10 mouse cellular contexts compared by ENCODE assay signal in the genomic region with DNA sequence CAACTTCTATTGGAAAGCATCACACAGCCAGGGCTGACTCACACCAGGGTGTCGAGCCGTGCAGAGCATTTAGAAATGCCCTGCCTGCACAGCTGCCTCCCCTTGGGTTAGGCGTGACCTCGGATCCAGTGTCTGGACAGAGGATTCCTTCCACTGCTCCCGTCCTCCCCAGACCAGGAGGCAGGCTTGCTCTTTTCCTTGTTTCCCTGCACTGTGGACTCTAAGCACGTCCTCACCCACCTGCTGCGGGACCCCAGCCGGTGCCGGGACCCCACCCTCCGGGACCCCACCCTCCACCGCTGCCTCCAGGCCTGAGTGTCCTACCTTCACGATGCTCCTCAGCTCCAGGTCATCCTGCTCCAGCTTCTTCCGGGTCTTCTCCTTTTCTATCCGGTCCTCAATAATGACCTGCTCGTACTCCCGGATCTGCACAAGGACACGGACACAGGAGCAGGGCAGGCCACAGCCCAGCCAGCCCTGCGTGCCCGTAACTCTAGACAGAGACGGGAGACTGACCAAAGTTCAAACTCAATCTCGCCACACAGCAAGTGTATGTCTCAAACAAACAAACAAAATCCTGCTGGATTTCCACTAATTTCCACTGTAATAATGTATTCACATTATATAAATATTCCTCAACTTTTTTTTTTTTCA. TPM values are rescaled to one million over a fixed set of nuclear protein-coding genes. Genes with fewer than 3 reads are reported as not detected.
DNase-seq lines count a peak whose midpoint lies in the region; ATAC-seq and TF ChIP-seq lines count a peak whose summit lies in the region.
"Had no signal": no experiment of that assay in that cellular context is flagged by ENCODE, and none has a peak within 500 bp of the region (broad histone marks: within the 10 kb centered on the region; RNA-seq: fewer than 3 reads in every experiment).

No protein-coding gene starts in this region.

- whole genome bisulfite sequencing in stomach, postnatal 0 days: 59% methylated on average over 21 of the region's 21 CpGs
- 73% methylated on average over 21 of the region's 21 CpGs for WGBS in midbrain, postnatal 0 days

- peak overlapping the region; percentile 35; the same call in 1 of the 2 replicates for H3K9ac ChIP-seq in stomach, postnatal 0 days (ENCODE audit: low read length)
- H3K9ac ChIP-seq in midbrain, postnatal 0 days (replicated peaks; ENCODE audit: low read length, poor library complexity, severe bottlenecking): no peak overlapping the region

- peak; percentile 9 for DNase-seq in ovary, adult 18-20 months (ENCODE audit: low spot score)
- DNase-seq in ovary, postnatal 14 days (ENCODE audit: low spot score): no peak
- peak; percentile 61 for DNase-seq in adrenal gland, postnatal 25 days
- peak; percentile 85 for DNase-seq in kidney, adult 9 months
- DNase-seq in stomach, postnatal 0 days (ENCODE audit: low spot score): peak; percentile 29
- DNase-seq in frontal cortex, adult 2 months (ENCODE audit: extremely low spot score in 1 of 2, low spot score in 1 of 2): no peak
- no peak for DNase-seq in midbrain, postnatal 0 days (ENCODE audit: low spot score)
- no peak for DNase-seq in layer of hippocampus, adult 2 months (ENCODE audit: low spot score in 2 of 2)
- DNase-seq: cerebellum, postnatal 10 days; retina, postnatal 1 day had no signal

- H3K4me1 ChIP-seq in stomach, postnatal 0 days (replicated peaks; ENCODE audit: control insufficient read depth, insufficient read depth): no peaks in the 10 kb centered on the region
- no peaks in the 10 kb centered on the region for H3K4me1 ChIP-seq in midbrain, postnatal 0 days (ENCODE audit: insufficient read depth, low read length)

- no peak overlapping the region for H3K4me3 ChIP-seq in stomach, postnatal 0 days (ENCODE audit: low read depth, low read length)
- no peak overlapping the region for H3K4me3 ChIP-seq in midbrain, postnatal 0 days (ENCODE audit: low read depth, low read length)
- no peak overlapping the region for H3K4me3 ChIP-seq in layer of hippocampus, adult 2 months

- no peak overlapping the region for H3K27ac ChIP-seq in stomach, postnatal 0 days (replicated peaks)
- H3K27ac ChIP-seq in midbrain, postnatal 0 days (ENCODE audit: low read depth, low read length): no peak overlapping the region
- H3K27ac ChIP-seq in layer of hippocampus, adult 2 months: no peak overlapping the region

- no peaks in the 10 kb centered on the region for H3K9me3 ChIP-seq in stomach, postnatal 0 days (ENCODE audit: control insufficient read depth, low read length)
- no peaks in the 10 kb centered on the region for H3K9me3 ChIP-seq in midbrain, postnatal 0 days (ENCODE audit: low read length)

- no peaks in the 10 kb centered on the region for H3K27me3 ChIP-seq in stomach, postnatal 0 days (ENCODE audit: control insufficient read depth, insufficient read depth, low read length)
- no peaks in the 10 kb centered on the region for H3K27me3 ChIP-seq in midbrain, postnatal 0 days (ENCODE audit: insufficient read depth, low read length)

- H3K36me3 ChIP-seq in stomach, postnatal 0 days (ENCODE audit: control insufficient read depth, insufficient read depth, low read length): no peaks in the 10 kb centered on the region
- H3K36me3 ChIP-seq in midbrain, postnatal 0 days (ENCODE audit: insufficient read depth, low read length): peaks cover 3% of the 10 kb centered on the region; the same call in 1 of the 2 replicates

- TF ChIP-seq CTCF in stomach, postnatal 0 days (IDR thresholded peaks at IDR 0.05; ENCODE audit: low read depth): no peak
- no peak for TF ChIP-seq CTCF in midbrain, postnatal 0 days (IDR thresholded peaks at IDR 0.05)
- TF ChIP-seq CTCF in layer of hippocampus, adult 2 months (conservative IDR thresholded peaks at IDR 0.05): no peak

- no peak overlapping the region for H3K4me2 ChIP-seq in stomach, postnatal 0 days (replicated peaks; ENCODE audit: low read depth)
- H3K4me2 ChIP-seq in midbrain, postnatal 0 days (ENCODE audit: low read depth, low read length, poor library complexity, severe bottlenecking): no peak overlapping the region

- peak; percentile 34; the same call in 1 of the 2 replicates for ATAC-seq in stomach, postnatal 0 days (ENCODE audit: low FRiP score, low TSS enrichment)
- ATAC-seq in midbrain, postnatal 0 days (ENCODE audit: low FRiP score): no peak

- TF ChIP-seq EP300 in stomach, postnatal 0 days (optimal IDR thresholded peaks at IDR 0.05): no peak

RNA-seq across cellular contexts. Expression of a gene that starts 36.8 kb away (rescaled TPM):
- 0.48 and 1.6 TPM in 2 replicates for total RNA-seq in adrenal gland, postnatal 25 days (2021)
- polyA plus RNA-seq in stomach, postnatal 0 days (2015; fragmentation: Nextera tagmentation; extraction: Ambion mirVana): 0.98 and 1.1 TPM in 2 replicates
- polyA plus RNA-seq in frontal cortex, adult 2 months (2012; rRNA removed): 2.0 and 3.3 TPM in 2 replicates
- total RNA-seq in midbrain, postnatal 0 days (2014; rRNA removed): 2.5 and 8.3 TPM in 2 replicates
- 4.7 and 5.1 TPM in 2 replicates for polyA plus RNA-seq in midbrain, postnatal 0 days (2015; fragmentation: Nextera tagmentation; extraction: Ambion mirVana)
- 1 to 10 TPM; 4.8 to 5.4 TPM for total RNA-seq in layer of hippocampus, adult 2 months (2021)

RNA-seq across cellular contexts. Expression of a gene that starts 37.0 kb away (rescaled TPM):
- 492 and 649 TPM in 2 replicates for total RNA-seq in adrenal gland, postnatal 25 days (2021)
- 779 and 827 TPM in 2 replicates for polyA plus RNA-seq in stomach, postnatal 0 days (2015; fragmentation: Nextera tagmentation; extraction: Ambion mirVana)
- 770 and 771 TPM in 2 replicates for polyA plus RNA-seq in frontal cortex, adult 2 months (2012; rRNA removed)
- 675 and 710 TPM in 2 replicates for total RNA-seq in midbrain, postnatal 0 days (2014; rRNA removed)
- 425 and 447 TPM in 2 replicates for polyA plus RNA-seq in midbrain, postnatal 0 days (2015; fragmentation: Nextera tagmentation; extraction: Ambion mirVana)
- 100 to 1,000 TPM; 323 to 325 TPM for total RNA-seq in layer of hippocampus, adult 2 months (2021)

RNA-seq across cellular contexts. Expression of a gene that starts 43.1 kb away (rescaled TPM):
- total RNA-seq in adrenal gland, postnatal 25 days (2021): 15.5 and 19.5 TPM in 2 replicates
- 0.47 and 0.85 TPM in 2 replicates for polyA plus RNA-seq in stomach, postnatal 0 days (2015; fragmentation: Nextera tagmentation; extraction: Ambion mirVana)
- polyA plus RNA-seq in frontal cortex, adult 2 months (2012; rRNA removed): 8.7 and 9.3 TPM in 2 replicates
- 7.6 and 19.0 TPM in 2 replicates for total RNA-seq in midbrain, postnatal 0 days (2014; rRNA removed)
- 1.4 and 2.4 TPM in 2 replicates for polyA plus RNA-seq in midbrain, postnatal 0 days (2015; fragmentation: Nextera tagmentation; extraction: Ambion mirVana)
- 10 to 100 TPM; 11.5 to 16.8 TPM for total RNA-seq in layer of hippocampus, adult 2 months (2021)

Comparison
In these comparisons a context has a peak if more than half of its experiments do, and no peak if none do; other contexts are left out.
1. DNase-seq: peak in ovary, adult 18-20 months (single experiment), adrenal gland, postnatal 25 days (single experiment), kidney, adult 9 months (single experiment) and stomach, postnatal 0 days (single experiment); none in ovary, postnatal 14 days (single experiment), frontal cortex, adult 2 months (0 of 2), midbrain, postnatal 0 days (single experiment) and layer of hippocampus, adult 2 months (0 of 2).